ENCODE assay signal across 8 mouse cellular contexts in genomic region chr7:138919156-138919944, GRCm38 (mm10). TPM values are rescaled to one million over a fixed set of nuclear protein-coding genes. Genes with fewer than 3 reads are reported as not detected.
A peak's percentile ranks its signal among the peaks of the same experiment; 100 is the strongest.
DNase-seq lines count a peak whose midpoint lies in the region; ATAC-seq and TF ChIP-seq lines count a peak whose summit lies in the region.

No protein-coding gene starts in this region.

- no peak for TF ChIP-seq POLR2A in olfactory bulb, adult 2 months (IDR thresholded peaks at IDR 0.05; ENCODE audit: insufficient read depth, low read depth, low read length)

- H3K4me1 ChIP-seq in embryonic facial prominence, embryonic 12.5 days, result peaks cover 8% of the 10 kb centered on the region; the same call in 1 of the 2 replicates
- peaks cover 9% of the 10 kb centered on the region; the same call in 1 of the 2 replicates for H3K4me1 ChIP-seq in heart, embryonic 10.5 days
- H3K4me1 ChIP-seq in lung, postnatal 0 days (ENCODE audit: insufficient read depth, low read depth, low read length), result peaks cover 4% of the 10 kb centered on the region
- H3K4me1 ChIP-seq in olfactory bulb, adult 2 months (ENCODE audit: control insufficient read depth, insufficient read depth, low read length), result peaks cover 8% of the 10 kb centered on the region

- CTCF ChIA-PET in Patski (lab: Charles Lee), result no interaction called here

- peak overlapping the region; percentile 32 for H3K4me3 ChIP-seq in embryonic facial prominence, embryonic 12.5 days
- H3K4me3 ChIP-seq in heart, embryonic 10.5 days, result peak overlapping the region; percentile 59
- H3K4me3 ChIP-seq in lung, postnatal 0 days (ENCODE audit: low read depth, low read length), result peak overlapping the region; percentile 19
- peak overlapping the region; percentile 1; the same call in 1 of the 2 replicates for H3K4me3 ChIP-seq in olfactory bulb, adult 2 months (ENCODE audit: insufficient read depth, low read depth, low read length)

- no peak overlapping the region for H3K27ac ChIP-seq in embryonic facial prominence, embryonic 12.5 days
- H3K27ac ChIP-seq in heart, embryonic 10.5 days, result peak overlapping the region; percentile 89
- peak overlapping the region; percentile 95 for H3K27ac ChIP-seq in lung, postnatal 0 days (ENCODE audit: low read length)
- no peak overlapping the region for H3K27ac ChIP-seq in olfactory bulb, adult 2 months (ENCODE audit: insufficient read depth, low read depth, low read length)

- POLR2A ChIA-PET in Patski (lab: Charles Lee), result no interaction called here

- DNase-seq in A20 (ENCODE audit: low read depth, low spot score), result peak; percentile 83
- DNase-seq in Patski (ENCODE audit: low read depth, low spot score), result no peak
- DNase-seq in heart, embryonic 10.5 days (ENCODE audit: low spot score), result peak; percentile 88
- peak; percentile 78 for DNase-seq in kidney, adult 9 months
- peak; percentile 99 for DNase-seq in lung, postnatal 0 days (ENCODE audit: low spot score)
- DNase-seq in yolk sac, embryonic 10.5 days (ENCODE audit: low spot score), result peak; percentile 87

- no peaks in the 10 kb centered on the region for H3K27me3 ChIP-seq in Patski
- no peaks in the 10 kb centered on the region for H3K27me3 ChIP-seq in embryonic facial prominence, embryonic 12.5 days
- no peaks in the 10 kb centered on the region for H3K27me3 ChIP-seq in heart, embryonic 10.5 days (ENCODE audit: insufficient read depth, poor library complexity, severe bottlenecking)
- no peaks in the 10 kb centered on the region for H3K27me3 ChIP-seq in lung, postnatal 0 days (replicated peaks; ENCODE audit: insufficient read depth, low read length)

- H3K36me3 ChIP-seq in embryonic facial prominence, embryonic 12.5 days, result no peaks in the 10 kb centered on the region
- no peaks in the 10 kb centered on the region for H3K36me3 ChIP-seq in heart, embryonic 10.5 days
- no peaks in the 10 kb centered on the region for H3K36me3 ChIP-seq in lung, postnatal 0 days (ENCODE audit: insufficient read depth, low read length)

- peak; percentile 80 for ATAC-seq in Patski
- no peak for ATAC-seq in embryonic facial prominence, embryonic 12.5 days (ENCODE audit: insufficient number of reproducible peaks, insufficient read depth, low FRiP score, low TSS enrichment)
- ATAC-seq in lung, postnatal 0 days, result peak; percentile 95

- TF ChIP-seq EP300 in lung, postnatal 0 days (IDR thresholded peaks at IDR 0.05), result peak; percentile 100

- 4% methylated on average over 26 of the region's 26 CpGs for WGBS in embryonic facial prominence, embryonic 12.5 days
- 1% methylated on average over 26 of the region's 26 CpGs for WGBS in heart, embryonic 10.5 days
- under 1% methylated on average over 26 of the region's 26 CpGs for WGBS in lung, postnatal 0 days
- 12% methylated on average over 26 of the region's 26 CpGs for WGBS in olfactory bulb, adult 2 months

- H3K4me2 ChIP-seq in embryonic facial prominence, embryonic 12.5 days (replicated peaks), result peak overlapping the region; percentile 67
- peak overlapping the region; percentile 51 for H3K4me2 ChIP-seq in lung, postnatal 0 days (replicated peaks; ENCODE audit: low read depth, low read length)

- in situ Hi-C loops in Patski (cut with MboI; ENCODE audit: low pct_unique_long_range_greater_than_20kb), result no loop called here

- TF ChIP-seq CTCF in Patski (IDR thresholded peaks at IDR 0.05), result no peak
- peak; percentile 62 for TF ChIP-seq CTCF in lung, postnatal 0 days (IDR thresholded peaks at IDR 0.05)
- TF ChIP-seq CTCF in olfactory bulb, adult 2 months (IDR thresholded peaks at IDR 0.05; ENCODE audit: insufficient read depth, low read depth, low read length), result no peak

- peak overlapping the region; percentile 44 for H3K9ac ChIP-seq in embryonic facial prominence, embryonic 12.5 days
- no peak overlapping the region for H3K9ac ChIP-seq in lung, postnatal 0 days (replicated peaks; ENCODE audit: low read depth)

- H3K9me3 ChIP-seq in embryonic facial prominence, embryonic 12.5 days, result no peaks in the 10 kb centered on the region
- H3K9me3 ChIP-seq in heart, embryonic 10.5 days, result no peaks in the 10 kb centered on the region
- no peaks in the 10 kb centered on the region for H3K9me3 ChIP-seq in lung, postnatal 0 days (ENCODE audit: low read length)

RNA-seq across cellular contexts. Expression of gene Bnip3, which starts 10.0 kb away (rescaled TPM):
- 130 TPM for polyA plus RNA-seq in Patski (2021)
- polyA plus RNA-seq in embryonic facial prominence, embryonic 12.5 days (2016; fragmentation: Nextera tagmentation; extraction: Ambion mirVana), result 84.2 and 91.0 TPM in 2 replicates
- polyA plus RNA-seq in heart, embryonic 10.5 days (2016; fragmentation: Nextera tagmentation; extraction: Ambion mirVana), result 273 and 300 TPM in 2 replicates
- 117 and 141 TPM in 2 replicates for polyA plus RNA-seq in lung, postnatal 0 days (2015; fragmentation: Nextera tagmentation; extraction: Ambion mirVana)
- polyA plus RNA-seq in olfactory bulb, adult 2 months (2012; ENCODE audit: insufficient read depth, insufficient read length, low replicate concordance, missing spikeins), result not detected in 2 replicates

RNA-seq across cellular contexts. Expression of gene Jakmip3, which starts 21.2 kb away (rescaled TPM):
- polyA plus RNA-seq in Patski (2021), result not detected
- 0.67 and 0.74 TPM in 2 replicates for polyA plus RNA-seq in embryonic facial prominence, embryonic 12.5 days (2016; fragmentation: Nextera tagmentation; extraction: Ambion mirVana)
- polyA plus RNA-seq in heart, embryonic 10.5 days (2016; fragmentation: Nextera tagmentation; extraction: Ambion mirVana), result 0.07 and 0.09 TPM in 2 replicates
- not detected in 2 replicates for polyA plus RNA-seq in lung, postnatal 0 days (2015; fragmentation: Nextera tagmentation; extraction: Ambion mirVana)
- not detected in 2 replicates for polyA plus RNA-seq in olfactory bulb, adult 2 months (2012; ENCODE audit: insufficient read depth, insufficient read length, low replicate concordance, missing spikeins)

Comparison
In these comparisons a context has a peak if more than half of its experiments do, and no peak if none do; other contexts are left out.
1. H3K27ac ChIP-seq: peak in heart, embryonic 10.5 days (single experiment) and lung, postnatal 0 days (single experiment); none in embryonic facial prominence, embryonic 12.5 days (single experiment) and olfactory bulb, adult 2 months (single experiment).
2. H3K4me3 ChIP-seq: peak in every context shown above with its lines; median percentile 59 in heart, embryonic 10.5 days; 32 in embryonic facial prominence, embryonic 12.5 days; 19 in lung, postnatal 0 days; 1 in olfactory bulb, adult 2 months.
3. RNA of gene Bnip3, which starts 10.0 kb away (polyA plus RNA-seq): 273 to 300 TPM in heart, embryonic 10.5 days, 117 to 141 TPM in lung, postnatal 0 days, 130 TPM in Patski (single experiment) and 84.2 to 91.0 TPM in embryonic facial prominence, embryonic 12.5 days; not detected in olfactory bulb, adult 2 months; every median in the first group is over 10 times any median in the second.